Mouse (Mus musculus) lung, adult 2 months (tissue): ENCODE measurements around the gene Cab39. TPM values are rescaled to one million over a fixed set of nuclear protein-coding genes. Genes with fewer than 3 reads are reported as not detected.
"Not testable (repeated sequence)": the region's sequence is repeated elsewhere in the genome, so short reads cannot be mapped to it uniquely, and the experiment has no call there.

Experiments used
- DNase-seq: peaks from one replicate; pipeline ENCODE4 v3.0.0; 2022
- H3K4me1 ChIP-seq: fragments of 200-500 bp; 2 replicates; pipeline ENCODE4 v1.6.1; 2011; ENCODE audit warnings: low read length; ENCODE audit not compliant: control insufficient read depth, insufficient read depth
- H3K4me3 ChIP-seq: fragments of 200-500 bp; replicated peaks from 2 replicates; pipeline ENCODE3; 2011; ENCODE audit warnings: low read depth, mild to moderate bottlenecking, control low read depth, low read length; ENCODE audit errors: extremely low read depth
- CTCF ChIP-seq: fragments of 200-500 bp; IDR thresholded peaks from 2 replicates; pipeline ENCODE4 v1.5.1; 2011; ENCODE audit warnings: mild to moderate bottlenecking, low read length, control low read depth; ENCODE audit not compliant: insufficient read depth
- POLR2A ChIP-seq: fragments of 200-500 bp; IDR thresholded peaks from 2 replicates; pipeline ENCODE4 v1.6.1; 2011; ENCODE audit warnings: low read depth, mild to moderate bottlenecking, control low read depth, low read length, borderline replicate concordance; ENCODE audit errors: extremely low read depth
- WGBS: fragments of 180-500 bp; shearing (Covaris S2); methylation state at CpG from one replicate; pipeline ENCODE4 v1.1.7; 2018; 5-methylcytosine and 5-hydroxymethylcytosine counted together
- polyA plus RNA-seq: library from polyadenylated mRNA; depleted of rRNA; stranded (reverse); fragments of >200 nt; gene quantifications from 2 replicates; pipeline ENCODE4 v1.2.3, GENCODE M21; 2012

The Cab39 gene
- polyA plus RNA-seq, 1 experiment: 48.3 TPM

- DNase-seq: no peak
- WGBS: 46% methylated on average over 2 of the region's 2 CpGs
- H3K4me1 ChIP-seq: peaks cover 44% of the 10 kb centered on the region
These were observed 17.5 kb downstream of the Cab39 start for GRCm38 (mm10) chr1:85810787-85811186.

GRCm38 (mm10) chr1:85814213-85814612 lies 21.0 kb downstream of the Cab39 start:
- not testable (repeated sequence) for DNase-seq, H3K4me3 ChIP-seq
- peaks cover 34% of the 10 kb centered on the region for H3K4me1 ChIP-seq

More at GRCm38 (mm10) chr1:85810787-85811186, 17.5 kb downstream of the Cab39 start:
- TF ChIP-seq POLR2A (no peak), CTCF (no peak)
- no peak overlapping the region for H3K4me3 ChIP-seq

- Histone ChIP-seq H3K4me3 (no peak overlapping the region), H3K4me1 (peaks cover 17% of the 10 kb centered on the region)
- no peak for DNase-seq
- 87% methylated on average over 6 of the region's 6 CpGs for WGBS
- TF ChIP-seq POLR2A (no peak), CTCF (no peak)
These were observed 24.9 kb downstream of the Cab39 start for GRCm38 (mm10) chr1:85818121-85818520.

- no peak for DNase-seq
- TF ChIP-seq POLR2A: no peak
- no peak for TF ChIP-seq CTCF
- Histone ChIP-seq H3K4me3 (no peak overlapping the region), H3K4me1 (peaks cover 4% of the 10 kb centered on the region)
- WGBS: 100% methylated on average over 1 of the region's 1 CpGs
These were observed 26.5 kb downstream of the Cab39 start for GRCm38 (mm10) chr1:85819695-85820094.

- WGBS: 71% methylated on average over 8 of the region's 8 CpGs
- DNase-seq: no peak
These were observed 29.0 kb downstream of the Cab39 start for GRCm38 (mm10) chr1:85822239-85822638.

GRCm38 (mm10) chr1:85824905-85825304 lies 31.7 kb downstream of the Cab39 start:
- Histone ChIP-seq H3K4me1 (peaks cover 16% of the 10 kb centered on the region), H3K4me3 (no peak overlapping the region)
- no peak for DNase-seq
- no peak for TF ChIP-seq CTCF
- no peak for TF ChIP-seq POLR2A
- WGBS: 72% methylated on average over 3 of the region's 3 CpGs

More at GRCm38 (mm10) chr1:85822239-85822638, 29.0 kb downstream of the Cab39 start:
- Histone ChIP-seq H3K4me1 (peaks cover 13% of the 10 kb centered on the region), H3K4me3 (no peak overlapping the region)
- no peak for TF ChIP-seq POLR2A
- no peak for TF ChIP-seq CTCF

- H3K4me1 ChIP-seq: peaks cover 14% of the 10 kb centered on the region
- no peak for TF ChIP-seq POLR2A
- no peak for TF ChIP-seq CTCF
- no peak for DNase-seq
- 60% methylated on average over 5 of the region's 5 CpGs for WGBS
- H3K4me3 ChIP-seq: no peak overlapping the region
These were observed 33.9 kb downstream of the Cab39 start for GRCm38 (mm10) chr1:85827166-85827565.

- Histone ChIP-seq H3K4me3 (no peak overlapping the region), H3K4me1 (peaks cover 13% of the 10 kb centered on the region)
- DNase-seq: no peak
- 63% methylated on average over 1 of the region's 1 CpGs for WGBS
- TF ChIP-seq POLR2A (no peak), CTCF (no peak)
These were observed 35.8 kb downstream of the Cab39 start for GRCm38 (mm10) chr1:85829016-85829415.

- no peak for TF ChIP-seq POLR2A
- no peak for TF ChIP-seq CTCF
- DNase-seq: no peak
- no peak overlapping the region for H3K4me3 ChIP-seq
- WGBS: 11% methylated on average over 4 of the region's 4 CpGs
- H3K4me1 ChIP-seq: peaks cover 6% of the 10 kb centered on the region
These were observed 44.8 kb downstream of the Cab39 start for GRCm38 (mm10) chr1:85838056-85838455.

- TF ChIP-seq POLR2A (no peak), CTCF (no peak)
- Histone ChIP-seq H3K4me1 (peaks cover 6% of the 10 kb centered on the region), H3K4me3 (no peak overlapping the region)
- DNase-seq: no peak
- 54% methylated on average over 3 of the region's 3 CpGs for WGBS
These were observed 46.1 kb downstream of the Cab39 start for GRCm38 (mm10) chr1:85839356-85839755.

- DNase-seq: no peak
- Histone ChIP-seq H3K4me3 (no peak overlapping the region), H3K4me1 (peaks cover 6% of the 10 kb centered on the region)
- 64% methylated on average over 1 of the region's 1 CpGs for WGBS
- TF ChIP-seq CTCF: no peak
- TF ChIP-seq POLR2A: no peak
These were observed 46.5 kb downstream of the Cab39 start for GRCm38 (mm10) chr1:85839790-85840189.
